Mouse (Mus musculus) megakaryocyte progenitor cell, adult 5-6 weeks (primary cell): ENCODE results near the gene Olfr702. TPM values are rescaled to one million over a fixed set of nuclear protein-coding genes. Genes with fewer than 3 reads are reported as not detected.
A peak's percentile ranks its signal among the peaks of the same experiment; 100 is the strongest.

Experiments used
- ATAC-seq: replicated peaks from 2 replicates; pipeline ENCODE4 v1.8.0; 2016; ENCODE audit warnings: mild to moderate bottlenecking, moderate TSS enrichment, inconsistent platforms; ENCODE audit not compliant: poor library complexity
- total RNA-seq, 2 experiments: library from RNA; stranded (forward) in 1 of 2; stranded (reverse) in 1 of 2; fragments of 157-497, 149-512 nt in 1 of 2; fragments of 200-1000 nt in 1 of 2; gene quantifications; 2 replicates each; pipeline versions ENCODE4 v1.2.3 to v1.2.4; 2015 to 2017

The Olfr702 gene
- total RNA-seq (2015), result not detected in 2 replicates
- not detected in 2 replicates for total RNA-seq (2017)

DNA sequence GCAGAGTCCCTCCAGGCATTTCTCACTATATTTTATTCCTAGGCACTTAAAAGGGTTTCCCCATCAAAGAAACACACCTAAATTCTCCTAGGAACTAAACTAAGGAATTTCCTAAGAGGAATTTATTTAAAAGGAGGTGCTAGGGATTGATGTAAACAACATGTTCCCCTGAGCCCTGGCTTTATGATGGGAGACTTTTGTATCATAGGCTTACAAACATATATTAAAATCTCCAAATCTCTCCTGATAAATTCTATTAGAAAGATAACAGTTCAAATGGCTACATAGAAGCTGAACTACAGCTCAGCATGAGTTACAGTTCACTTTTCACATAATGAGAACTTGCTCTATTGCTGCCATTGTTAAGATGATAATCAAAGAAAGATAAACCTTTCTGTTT lies at the start of gene Olfr702:
Gene Olfr702, minus strand, starts transcription at position 101 of the 400 bp plus-strand sequence.
- no peak for ATAC-seq

DNA sequence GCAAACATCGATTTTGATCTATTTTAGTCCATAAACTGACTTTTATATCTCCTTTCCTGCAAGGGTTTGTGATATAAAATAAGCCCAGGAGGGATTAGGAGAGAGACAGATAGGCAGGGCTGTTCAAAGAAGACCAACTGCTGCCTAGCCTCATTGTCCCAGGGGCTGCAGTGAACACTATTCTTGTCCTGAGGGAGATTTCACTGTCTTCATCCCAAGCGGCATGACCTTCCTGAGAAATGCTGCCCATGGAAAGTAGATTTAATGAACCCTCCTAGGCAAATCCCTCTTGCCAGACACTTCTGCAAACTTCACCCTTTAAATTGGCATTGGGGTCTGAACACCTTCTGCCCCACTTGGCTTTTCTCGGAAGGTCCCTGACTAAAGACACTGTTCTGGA lies 43.1 kb upstream of the Olfr702 start, which contains the start of gene Olfr705:
Gene Olfr705, minus strand, starts transcription at position 101 of the 400 bp plus-strand sequence.
- no peak for ATAC-seq

DNA sequence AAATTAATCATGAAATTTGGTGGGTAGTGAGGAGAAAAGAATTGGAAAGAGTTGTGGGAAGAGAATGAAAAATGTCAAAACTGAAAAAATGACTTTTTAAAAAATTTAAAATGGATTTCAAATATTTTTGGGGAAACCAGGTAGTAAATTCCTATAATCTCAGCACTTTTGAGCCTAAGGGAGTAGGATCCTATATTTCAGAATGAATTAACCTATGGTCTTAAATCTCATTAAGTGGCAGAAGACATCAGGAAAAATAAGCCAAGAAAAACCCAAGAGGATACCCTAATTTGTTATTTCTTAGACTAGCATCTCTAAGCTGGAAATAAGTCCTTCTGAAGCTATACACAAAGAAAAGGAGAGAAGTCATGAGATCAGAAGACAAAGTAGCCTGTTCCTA lies 29.2 kb upstream of the Olfr702 start, which contains the start of gene Olfr704:
Gene Olfr704, plus strand, starts transcription at position 301 of the 400 bp plus-strand sequence.
- ATAC-seq, result no peak

DNA sequence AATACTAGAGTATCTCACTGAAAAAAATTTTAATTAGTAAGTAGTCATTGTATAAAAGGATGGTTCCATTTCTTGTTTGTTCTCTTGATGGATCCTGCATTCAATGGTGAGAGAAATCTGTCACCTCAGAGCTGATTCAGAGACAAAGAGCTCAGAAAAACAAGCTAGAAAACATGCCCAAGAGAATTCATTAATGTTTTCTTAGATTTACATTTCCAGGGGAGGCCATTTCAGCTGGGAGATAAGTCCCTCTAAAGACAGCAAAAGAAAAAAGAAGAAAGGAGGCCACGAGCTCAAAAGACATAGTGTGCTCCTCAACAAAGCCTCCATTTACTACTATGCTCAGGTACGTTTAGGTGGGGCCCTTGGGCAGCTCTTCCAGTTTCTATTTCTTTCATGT lies 9.4 kb upstream of the Olfr702 start, which contains the start of gene Olfr703:
Gene Olfr703, plus strand, starts transcription at position 301 of the 400 bp plus-strand sequence.
- no peak for ATAC-seq

DNA sequence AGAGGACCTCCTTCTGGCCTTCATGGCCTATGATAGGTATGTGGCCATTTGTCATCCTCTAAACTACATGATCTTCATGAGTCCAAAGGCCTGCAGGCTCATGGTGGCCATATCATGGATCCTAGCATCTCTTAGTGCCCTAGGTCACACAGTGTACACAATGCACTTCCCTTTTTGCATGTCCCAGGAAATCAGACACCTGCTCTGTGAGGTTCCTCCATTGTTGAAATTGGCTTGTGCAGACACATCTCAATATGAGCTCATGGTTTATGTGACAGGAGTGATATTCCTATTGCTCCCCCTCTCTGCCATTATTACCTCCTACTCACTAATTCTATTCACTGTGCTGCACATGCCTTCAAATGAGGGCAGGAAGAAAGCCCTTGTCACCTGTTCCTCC lies 15.3 kb downstream of the Olfr702 start:
- ATAC-seq, result no peak; the same call in 1 of the 2 replicates

DNA sequence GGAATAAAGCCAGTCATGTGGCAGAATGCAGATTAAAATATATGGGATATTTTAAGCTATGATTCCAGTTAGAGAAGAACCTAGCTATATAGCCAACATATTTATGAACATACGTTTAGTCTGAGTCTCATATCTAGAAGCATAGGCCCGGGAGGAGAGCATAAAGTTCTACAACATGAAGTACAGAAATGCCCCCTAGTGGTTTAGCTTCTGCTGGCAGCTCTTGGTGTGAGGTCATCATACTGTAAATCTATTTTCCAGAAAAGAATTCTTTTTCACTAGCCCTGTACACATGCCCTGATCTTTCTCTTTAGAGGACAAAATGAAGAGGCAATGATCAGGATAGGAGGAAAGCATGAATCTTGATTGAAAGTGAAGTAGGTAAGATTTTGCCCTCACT lies 17.9 kb downstream of the Olfr702 start:
- ATAC-seq, result peak; percentile 89

DNA sequence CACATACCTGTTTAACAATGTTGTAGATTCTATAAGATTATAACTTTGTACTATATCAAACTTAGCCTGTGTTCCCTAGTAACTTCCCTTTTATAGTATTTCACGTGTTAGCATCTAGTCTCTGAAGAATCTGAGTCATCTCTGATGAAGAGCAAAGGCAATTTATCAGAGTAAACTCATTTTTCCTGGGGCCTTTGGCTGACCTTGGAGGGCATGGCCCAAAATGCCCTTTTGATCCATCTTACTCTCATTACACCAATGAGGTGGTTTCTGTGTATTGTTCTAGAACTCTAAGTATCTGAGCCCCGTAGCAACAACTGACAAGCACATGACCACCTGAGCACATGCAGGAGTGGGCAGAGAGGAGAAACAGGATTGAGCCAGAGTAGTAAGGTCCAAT lies 19.9 kb downstream of the Olfr702 start, which contains the start of gene Olfr701:
Gene Olfr701, plus strand, starts transcription at position 301 of the 400 bp plus-strand sequence.
- no peak; the same call in 1 of the 2 replicates for ATAC-seq

DNA sequence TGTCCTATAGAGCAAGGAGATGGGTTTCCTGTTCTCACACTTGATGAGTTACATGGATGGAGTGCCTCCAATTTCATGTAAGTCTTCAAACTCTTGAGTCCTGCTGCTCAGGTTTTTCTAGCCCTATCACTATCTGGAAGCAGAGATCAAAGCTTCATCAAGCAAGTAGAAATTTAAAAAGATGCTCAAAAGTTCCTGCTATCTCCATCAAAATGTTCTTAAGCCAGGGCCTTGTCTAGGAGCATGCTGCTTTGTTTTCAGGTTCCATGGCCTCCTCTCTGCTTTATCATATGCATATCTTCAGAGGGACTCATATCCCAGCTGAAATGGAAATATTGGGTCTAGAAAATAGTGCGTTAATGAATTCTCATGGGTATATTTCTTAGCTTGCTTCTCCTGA lies 25.0 kb downstream of the Olfr702 start, which contains the start of gene Olfr700:
Gene Olfr700, minus strand, starts transcription at position 101 of the 400 bp plus-strand sequence.
- ATAC-seq, result no peak

DNA sequence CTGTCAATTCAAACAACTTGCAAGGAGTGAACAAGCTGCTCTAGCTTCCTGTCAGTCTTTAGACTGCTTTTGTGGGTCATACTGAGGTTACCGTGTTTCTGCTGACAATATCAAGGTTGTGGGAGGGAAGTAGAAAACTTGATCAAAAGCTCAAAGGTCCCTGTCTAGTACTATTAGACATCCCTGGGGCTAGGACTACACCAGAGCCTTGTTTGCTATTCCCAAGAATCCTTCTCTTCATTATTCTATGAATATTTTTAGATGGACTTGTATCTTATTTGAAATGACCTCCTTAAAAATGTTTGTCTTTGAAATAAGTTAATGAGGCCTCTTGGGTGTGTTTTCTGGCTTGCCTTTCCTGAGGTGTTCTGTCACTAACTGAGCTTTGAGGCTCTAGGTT lies 40.6 kb downstream of the Olfr702 start, which contains the start of gene Olfr699:
Gene Olfr699, minus strand, starts transcription at position 101 of the 400 bp plus-strand sequence.
- ATAC-seq, result no peak

DNA sequence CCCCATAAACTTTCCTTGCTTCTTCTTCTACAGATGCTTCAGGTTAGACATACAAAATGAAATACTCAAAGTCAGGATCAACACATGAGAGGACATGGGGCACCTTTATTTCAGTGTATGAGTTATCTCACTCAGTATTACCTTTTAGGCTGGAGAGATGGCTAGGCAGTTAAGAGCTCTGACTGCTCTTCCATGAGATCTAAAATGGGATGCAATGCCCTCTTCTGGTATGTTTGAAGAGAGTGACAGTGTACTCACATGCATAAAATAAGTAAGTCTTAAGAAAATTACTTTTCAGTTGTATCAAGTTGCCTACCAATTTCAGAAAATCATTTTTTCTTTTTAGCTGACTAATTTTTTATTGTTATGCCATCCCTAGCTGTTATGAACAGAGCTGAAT lies 45.4 kb downstream of the Olfr702 start:
- ATAC-seq, result peak; percentile 50; the same call in 1 of the 2 replicates

Other genes with a start within 250 kb of the Olfr702 start
- not detected in 2 replicates for gene Olfr693, start 153.3 kb downstream of the Olfr702 start, total RNA-seq (2015)
- gene Olfr693, start 153.3 kb downstream of the Olfr702 start, total RNA-seq (2017), result not detected in 2 replicates
- gene Olfr694, start 142.1 kb downstream of the Olfr702 start, total RNA-seq (2015), result not detected in 2 replicates
- gene Olfr694, start 142.1 kb downstream of the Olfr702 start, total RNA-seq (2017), result not detected in 2 replicates
- gene Olfr695, start 117.5 kb downstream of the Olfr702 start, total RNA-seq (2015), result 0.05 TPM in 1 of 2 replicates, not detected in the other
- not detected in 2 replicates for gene Olfr695, start 117.5 kb downstream of the Olfr702 start, total RNA-seq (2017)
- not detected in 2 replicates for gene Olfr697, start 91.5 kb downstream of the Olfr702 start, total RNA-seq (2015)
- gene Olfr697, start 91.5 kb downstream of the Olfr702 start, total RNA-seq (2017), result not detected in 2 replicates
- gene Olfr698, start 78.5 kb downstream of the Olfr702 start, total RNA-seq (2015), result not detected in 2 replicates
- gene Olfr698, start 78.5 kb downstream of the Olfr702 start, total RNA-seq (2017), result not detected in 2 replicates
- gene Olfr699, start 40.7 kb downstream of the Olfr702 start, total RNA-seq (2015), result not detected in 2 replicates
- gene Olfr699, start 40.7 kb downstream of the Olfr702 start, total RNA-seq (2017), result not detected in 2 replicates
- gene Olfr700, start 25.1 kb downstream of the Olfr702 start, total RNA-seq (2015), result not detected in 2 replicates
- not detected in 2 replicates for gene Olfr700, start 25.1 kb downstream of the Olfr702 start, total RNA-seq (2017)
- not detected in 2 replicates for gene Olfr701, start 19.8 kb downstream of the Olfr702 start, total RNA-seq (2015)
- gene Olfr701, start 19.8 kb downstream of the Olfr702 start, total RNA-seq (2017), result not detected in 2 replicates
- not detected in 2 replicates for gene Olfr703, start 9.5 kb upstream of the Olfr702 start, total RNA-seq (2015)
- not detected in 2 replicates for gene Olfr703, start 9.5 kb upstream of the Olfr702 start, total RNA-seq (2017)
- not detected in 2 replicates for gene Olfr704, start 29.3 kb upstream of the Olfr702 start, total RNA-seq (2015)
- gene Olfr704, start 29.3 kb upstream of the Olfr702 start, total RNA-seq (2017), result not detected in 2 replicates
- not detected in 2 replicates for gene Olfr705, start 43.0 kb upstream of the Olfr702 start, total RNA-seq (2015)
- gene Olfr705, start 43.0 kb upstream of the Olfr702 start, total RNA-seq (2017), result not detected in 2 replicates
- gene Olfr706, start 54.3 kb upstream of the Olfr702 start, total RNA-seq (2015), result not detected in 2 replicates
- gene Olfr706, start 54.3 kb upstream of the Olfr702 start, total RNA-seq (2017), result not detected in 2 replicates
- not detected in 2 replicates for gene Olfr707, start 67.3 kb upstream of the Olfr702 start, total RNA-seq (2015)
- gene Olfr707, start 67.3 kb upstream of the Olfr702 start, total RNA-seq (2017), result not detected in 2 replicates
- not detected in 2 replicates for gene Olfr1532-ps1, start 74.1 kb upstream of the Olfr702 start, total RNA-seq (2015)
- not detected in 2 replicates for gene Olfr1532-ps1, start 74.1 kb upstream of the Olfr702 start, total RNA-seq (2017)
- gene Olfr709-ps1, start 98.3 kb upstream of the Olfr702 start, total RNA-seq (2015), result 0.02 TPM in 1 of 2 replicates, not detected in the other
- not detected in 2 replicates for gene Olfr709-ps1, start 98.3 kb upstream of the Olfr702 start, total RNA-seq (2017)
- gene Olfr710, start 114.4 kb upstream of the Olfr702 start, total RNA-seq (2015), result not detected in 2 replicates
- gene Olfr710, start 114.4 kb upstream of the Olfr702 start, total RNA-seq (2017), result not detected in 2 replicates
- gene Olfr6, start 130.0 kb upstream of the Olfr702 start, total RNA-seq (2015), result not detected in 2 replicates
- gene Olfr6, start 130.0 kb upstream of the Olfr702 start, total RNA-seq (2017), result not detected in 2 replicates
- not detected in 2 replicates for gene Olfr711, start 141.6 kb upstream of the Olfr702 start, total RNA-seq (2015)
- not detected in 2 replicates for gene Olfr711, start 141.6 kb upstream of the Olfr702 start, total RNA-seq (2017)
- gene Olfr2, start 172.2 kb upstream of the Olfr702 start, total RNA-seq (2015), result not detected in 2 replicates
- gene Olfr2, start 172.2 kb upstream of the Olfr702 start, total RNA-seq (2017), result not detected in 2 replicates
- gene Olfr713, start 197.3 kb upstream of the Olfr702 start, total RNA-seq (2015), result not detected in 2 replicates
- not detected in 2 replicates for gene Olfr713, start 197.3 kb upstream of the Olfr702 start, total RNA-seq (2017)
- not detected in 2 replicates for gene Olfr714, start 237.1 kb upstream of the Olfr702 start, total RNA-seq (2015)
- not detected in 2 replicates for gene Olfr714, start 237.1 kb upstream of the Olfr702 start, total RNA-seq (2017)